Mouse (Mus musculus): Measurements from ENCODE around the gene Ugt3a1. TPM values are rescaled to one million over a fixed set of nuclear protein-coding genes. Genes with fewer than 3 reads are reported as not detected.

Gene Ugt3a1
- polyA plus RNA-seq, 1 experiment, result 0.04 TPM

GRCm38 (mm10) chr15:9337021-9337420, 60.3 kb downstream of the Ugt3a1 start:
- H3K4me1 ChIP-seq (ENCODE audit: control insufficient read depth, insufficient read depth, insufficient read length), result no peaks in the 10 kb centered on the region
- H3K4me3 ChIP-seq (ENCODE audit: extremely low read depth, insufficient read depth, insufficient read length), result no peak overlapping the region
- DNase-seq (ENCODE audit: low read depth in 1 of 2, low spot score in 2 of 2), result no peak
- H3K27me3 ChIP-seq (ENCODE audit: control insufficient read depth, insufficient read depth, low read length), result no peaks in the 10 kb centered on the region
- H3K36me3 ChIP-seq (ENCODE audit: control insufficient read depth, insufficient read depth, low read length), result no peaks in the 10 kb centered on the region
- TF ChIP-seq CTCF (IDR thresholded peaks at IDR 0.05; ENCODE audit: extremely low read depth, insufficient read depth, insufficient read length, insufficient replicate concordance), result no peak
- no peak for TF ChIP-seq POLR2A (IDR thresholded peaks at IDR 0.05; ENCODE audit: low read depth, low read length)
- H3K27ac ChIP-seq (ENCODE audit: insufficient read depth, low read length), result no peak overlapping the region
- 83% methylated on average over 3 of the region's 3 CpGs for WGBS

GRCm38 (mm10) chr15:9348739-9349138, 72.1 kb downstream of the Ugt3a1 start:
- no peak overlapping the region for H3K27ac ChIP-seq (ENCODE audit: insufficient read depth, low read length)
- TF ChIP-seq POLR2A (IDR thresholded peaks at IDR 0.05; ENCODE audit: low read depth, low read length) (no peak), CTCF (IDR thresholded peaks at IDR 0.05; ENCODE audit: extremely low read depth, insufficient read depth, insufficient read length, insufficient replicate concordance) (no peak)
- H3K36me3 ChIP-seq (ENCODE audit: control insufficient read depth, insufficient read depth, low read length), result no peaks in the 10 kb centered on the region
- WGBS, result 42% methylated on average over 3 of the region's 3 CpGs
- DNase-seq (ENCODE audit: low read depth in 1 of 2, low spot score in 2 of 2), result no peak
- no peak overlapping the region for H3K4me3 ChIP-seq (ENCODE audit: extremely low read depth, insufficient read depth, insufficient read length)
- H3K4me1 ChIP-seq (ENCODE audit: control insufficient read depth, insufficient read depth, insufficient read length), result no peaks in the 10 kb centered on the region
- no peaks in the 10 kb centered on the region for H3K27me3 ChIP-seq (ENCODE audit: control insufficient read depth, insufficient read depth, low read length)

GRCm38 (mm10) chr15:9362801-9363200, 86.1 kb downstream of the Ugt3a1 start:
- TF ChIP-seq POLR2A (IDR thresholded peaks at IDR 0.05; ENCODE audit: low read depth, low read length), result no peak
- no peak for TF ChIP-seq CTCF (IDR thresholded peaks at IDR 0.05; ENCODE audit: extremely low read depth, insufficient read depth, insufficient read length, insufficient replicate concordance)
- Histone ChIP-seq H3K4me3 (ENCODE audit: extremely low read depth, insufficient read depth, insufficient read length) (no peak overlapping the region), H3K27ac (ENCODE audit: insufficient read depth, low read length) (no peak overlapping the region), H3K4me1 (ENCODE audit: control insufficient read depth, insufficient read depth, insufficient read length) (no peaks in the 10 kb centered on the region), H3K36me3 (ENCODE audit: control insufficient read depth, insufficient read depth, low read length) (no peaks in the 10 kb centered on the region), H3K27me3 (ENCODE audit: control insufficient read depth, insufficient read depth, low read length) (no peaks in the 10 kb centered on the region)
- WGBS, result 69% methylated on average over 2 of the region's 2 CpGs
- DNase-seq (ENCODE audit: low read depth in 1 of 2, low spot score in 2 of 2), result no peak

Other genes with a start within 250 kb of the Ugt3a1 start
- 11.6 and 12.9 TPM in 2 replicates for gene Nadk2, start 205.6 kb upstream of the Ugt3a1 start, polyA plus RNA-seq (2012; rRNA removed)
- 5.4 and 5.6 TPM in 2 replicates for gene Lmbrd2, start 136.3 kb upstream of the Ugt3a1 start, polyA plus RNA-seq (2012; rRNA removed)
- 2.5 TPM in 2 replicates for gene Skp2, start 121.5 kb upstream of the Ugt3a1 start, polyA plus RNA-seq (2012; rRNA removed)
- 0.06 TPM in 1 of 2 replicates, not detected in the other for gene Ugt3a2, start 58.7 kb downstream of the Ugt3a1 start, polyA plus RNA-seq (2012; rRNA removed)
- gene Capsl, start 159.1 kb downstream of the Ugt3a1 start, polyA plus RNA-seq (2012; rRNA removed), result 0.09 and 0.12 TPM in 2 replicates